Mouse (Mus musculus) forebrain, embryonic 16.5 days (tissue): ENCODE measurements at regions not wholly inside any gene's neighbourhood (a gene's known extent, or its start where the extent isn't known, plus 50 kb on each side); places are given as distances from the start of the nearest gene placed in this dataset.

Experiments used
- ATAC-seq: fragments of 200-750 bp; cut with Nextera tagmentation; 2 replicates; pipeline ENCODE4 v1.8.0; 2017; ENCODE audit warnings: mild to moderate bottlenecking, moderate library complexity
- H3K27ac ChIP-seq: fragments of 300-500 bp; sonication (generic); 2 replicates; pipeline ENCODE4 v1.5.1; 2014; ENCODE audit warnings: low read length, control low read depth
- H3K27me3 ChIP-seq: fragments of 300-500 bp; sonication (generic); replicated peaks from 2 replicates; pipeline ENCODE4 v1.6.1; 2014; ENCODE audit warnings: low read length; ENCODE audit not compliant: control insufficient read depth, insufficient read depth
- H3K36me3 ChIP-seq: fragments of 300-500 bp; sonication (generic); 2 replicates; pipeline ENCODE4 v1.6.1; 2014; ENCODE audit not compliant: control insufficient read depth, insufficient read depth
- H3K4me1 ChIP-seq: fragments of 300-500 bp; sonication (generic); replicated peaks from 2 replicates; pipeline ENCODE4 v1.6.1; 2014; ENCODE audit warnings: low read length; ENCODE audit not compliant: control insufficient read depth, insufficient read depth
- H3K4me2 ChIP-seq: fragments of 300-500 bp; sonication (generic); 2 replicates; pipeline ENCODE4 v1.6.1; 2014; ENCODE audit warnings: mild to moderate bottlenecking, low read length, control low read depth
- H3K4me3 ChIP-seq: fragments of 300-500 bp; sonication (generic); replicated peaks from 2 replicates; pipeline ENCODE4 v1.5.1; 2014; ENCODE audit warnings: mild to moderate bottlenecking, low read length, control low read depth
- H3K9ac ChIP-seq: fragments of 300-500 bp; sonication (generic); replicated peaks from 2 replicates; pipeline ENCODE4 v1.6.1; 2014; ENCODE audit warnings: low read depth, low read length, control low read depth
- H3K9me3 ChIP-seq: fragments of 300-500 bp; sonication (generic); 2 replicates; pipeline ENCODE4 v1.6.1; 2016; ENCODE audit warnings: low read length; ENCODE audit not compliant: control insufficient read depth
- WGBS: fragments of 180-500 bp; shearing (Covaris S2); extraction: QIAGEN DNeasy Blood & Tissue Kit; methylation state at CpG from one replicate; pipeline ENCODE4 v1.1.7; 2014; 5-methylcytosine and 5-hydroxymethylcytosine counted together

DNA sequence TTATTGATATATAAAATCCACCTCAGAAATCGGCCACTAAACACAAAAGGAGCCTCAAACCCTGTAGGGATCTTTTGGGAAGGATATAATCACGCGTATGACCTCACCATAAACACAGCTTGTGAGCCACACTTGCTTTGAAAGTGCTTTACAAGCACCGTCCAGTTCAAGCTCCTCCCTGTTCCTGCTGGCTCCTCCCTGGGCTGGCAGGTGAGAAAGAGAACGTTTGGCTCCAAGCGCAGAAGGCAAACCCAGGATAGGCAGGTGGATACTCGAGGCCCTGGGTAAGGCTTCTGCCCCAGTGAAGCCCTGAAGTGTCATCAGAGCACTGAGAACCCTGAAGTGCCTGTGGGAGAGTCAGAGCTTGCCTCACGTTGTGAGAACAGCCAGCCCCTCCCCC lies 187.9 kb upstream of the Runx1 start:
- WGBS, result 45% methylated on average over 8 of the region's 8 CpGs
- H3K4me1 ChIP-seq, result no peaks in the 10 kb centered on the region
- H3K9ac ChIP-seq, result no peak overlapping the region
- H3K4me3 ChIP-seq, result no peak overlapping the region
- no peak overlapping the region for H3K27ac ChIP-seq
- no peak overlapping the region for H3K4me2 ChIP-seq
- no peaks in the 10 kb centered on the region for H3K9me3 ChIP-seq
- H3K36me3 ChIP-seq, result no peaks in the 10 kb centered on the region
- no peaks in the 10 kb centered on the region for H3K27me3 ChIP-seq
- no peak for ATAC-seq

DNA sequence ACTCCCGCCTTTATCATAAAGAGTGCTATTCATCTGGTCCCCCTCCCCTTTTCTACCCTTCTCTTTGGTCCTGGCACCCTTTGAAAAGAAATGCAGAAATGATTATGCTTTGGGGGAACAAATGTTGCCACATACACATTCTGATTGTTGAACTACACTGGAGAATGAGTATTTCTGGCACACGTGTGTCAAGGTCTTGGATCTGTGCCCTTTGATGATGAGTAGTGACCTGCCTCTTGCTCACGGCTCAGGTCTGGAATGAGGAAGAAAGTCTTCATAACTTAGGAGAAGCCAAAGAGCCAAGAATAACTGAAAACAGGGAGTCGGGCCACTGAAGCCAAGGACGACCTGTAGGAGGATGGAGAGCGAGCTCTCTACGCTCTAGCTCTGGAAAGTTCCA lies 187.3 kb upstream of the Runx1 start:
- Histone ChIP-seq H3K27me3 (no peaks in the 10 kb centered on the region), H3K4me2 (no peak overlapping the region), H3K4me1 (no peaks in the 10 kb centered on the region), H3K36me3 (no peaks in the 10 kb centered on the region), H3K9ac (no peak overlapping the region), H3K4me3 (no peak overlapping the region), H3K9me3 (no peaks in the 10 kb centered on the region), H3K27ac (no peak overlapping the region)
- 74% methylated on average over 7 of the region's 7 CpGs for WGBS
- no peak for ATAC-seq

DNA sequence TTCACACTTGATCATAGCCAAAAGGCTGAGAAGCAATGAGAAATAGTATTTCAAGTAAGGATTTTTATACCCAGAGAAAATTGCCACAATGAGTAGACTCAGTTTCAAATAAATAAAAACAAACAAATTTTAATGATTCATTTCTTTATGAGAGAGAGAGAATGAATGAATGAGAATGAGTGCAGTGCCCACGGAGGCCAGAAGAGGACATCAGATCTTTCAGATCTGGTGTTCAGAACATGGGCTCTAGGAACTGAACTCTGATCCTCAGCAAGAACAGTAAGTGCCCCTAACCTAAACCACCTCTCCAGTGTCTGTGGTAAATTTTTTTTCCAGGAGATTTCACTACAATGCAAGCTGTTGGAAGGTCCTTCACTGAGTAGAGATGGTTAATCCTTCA lies 185.5 kb upstream of the Runx1 start:
- H3K27ac ChIP-seq, result no peak overlapping the region
- H3K4me2 ChIP-seq, result no peak overlapping the region
- peaks cover 4% of the 10 kb centered on the region for H3K4me1 ChIP-seq
- 92% methylated on average over 1 of the region's 1 CpGs for WGBS
- H3K9ac ChIP-seq, result no peak overlapping the region
- H3K36me3 ChIP-seq, result no peaks in the 10 kb centered on the region
- no peak overlapping the region for H3K4me3 ChIP-seq
- no peak for ATAC-seq
- H3K9me3 ChIP-seq, result no peaks in the 10 kb centered on the region
- 0 out of 2 replicates have a peak, but pooled peaks cover 3% of the 10 kb centered on the region for H3K27me3 ChIP-seq

DNA sequence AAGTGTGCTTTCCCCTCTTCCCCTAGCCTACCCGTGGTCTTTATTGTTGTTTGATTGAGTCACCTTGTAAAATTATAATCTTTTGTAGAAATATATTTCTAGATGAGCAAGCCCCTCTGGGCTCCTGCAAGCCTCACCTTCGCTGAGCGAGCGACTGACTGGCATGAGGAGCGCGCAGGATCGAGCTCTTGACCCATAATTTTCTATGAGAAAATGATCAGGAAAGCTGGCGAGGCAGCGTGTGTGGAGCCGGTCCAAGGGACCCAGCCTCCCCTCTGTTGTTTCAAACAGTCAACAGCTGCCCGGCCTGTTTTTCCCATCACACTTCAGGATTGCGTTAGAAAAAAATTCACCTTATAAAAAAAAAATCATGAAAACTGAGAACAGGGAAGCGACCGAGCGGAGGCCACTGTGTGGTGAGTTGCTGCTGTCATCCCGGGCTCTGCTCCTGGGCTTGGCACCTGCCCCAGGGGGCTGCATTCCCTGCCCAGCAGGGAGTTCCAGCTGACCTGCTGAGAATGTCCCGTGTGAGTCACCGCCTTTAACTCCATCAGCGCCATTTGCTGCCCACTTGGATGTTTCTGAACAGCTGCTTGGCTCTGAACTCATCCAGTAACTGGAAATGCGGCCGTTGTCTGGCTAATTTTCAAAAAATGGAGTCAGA lies 180.5 kb upstream of the Runx1 start:
- no peak for ATAC-seq
- no peak overlapping the region for H3K9ac ChIP-seq
- H3K27ac ChIP-seq, result no peak overlapping the region
- 0 out of 2 replicates have a peak, but pooled peaks cover 3% of the 10 kb centered on the region for H3K27me3 ChIP-seq
- H3K4me1 ChIP-seq, result peaks cover 7% of the 10 kb centered on the region
- no peaks in the 10 kb centered on the region for H3K36me3 ChIP-seq
- H3K4me3 ChIP-seq, result 0 out of 2 replicates have a peak overlapping the region, but pooled peaks have one; percentile 11
- 7% methylated on average over 21 of the region's 21 CpGs for WGBS
- no peaks in the 10 kb centered on the region for H3K9me3 ChIP-seq
- H3K4me2 ChIP-seq, result peak overlapping the region; percentile 30

DNA sequence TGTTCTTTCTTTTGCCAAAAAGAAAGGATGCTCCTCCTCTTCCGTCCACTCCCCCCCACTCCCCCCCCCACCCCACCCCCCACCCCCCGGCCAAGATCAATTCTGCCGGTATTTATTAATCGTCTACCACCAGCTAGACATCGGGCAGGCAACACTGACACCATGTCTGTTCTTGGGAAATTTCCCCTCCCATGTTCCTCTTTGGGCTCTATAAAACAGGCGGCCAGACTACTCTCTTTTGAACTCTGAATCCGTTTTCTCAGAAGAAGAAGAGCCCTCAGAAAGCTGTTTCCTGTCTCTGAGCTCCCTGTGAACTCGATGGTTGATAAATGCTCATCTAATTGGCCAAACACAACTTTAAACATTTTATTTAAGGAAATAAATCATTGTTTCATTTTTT lies 179.5 kb upstream of the Runx1 start:
- no peaks in the 10 kb centered on the region for H3K36me3 ChIP-seq
- no peak overlapping the region for H3K27ac ChIP-seq
- no peak overlapping the region for H3K4me3 ChIP-seq
- H3K9me3 ChIP-seq, result no peaks in the 10 kb centered on the region
- H3K4me2 ChIP-seq, result no peak overlapping the region
- H3K9ac ChIP-seq, result no peak overlapping the region
- 13% methylated on average over 8 of the region's 8 CpGs for WGBS
- 0 out of 2 replicates have a peak, but pooled peaks cover 3% of the 10 kb centered on the region for H3K27me3 ChIP-seq
- ATAC-seq, result no peak
- peaks cover 7% of the 10 kb centered on the region for H3K4me1 ChIP-seq

DNA sequence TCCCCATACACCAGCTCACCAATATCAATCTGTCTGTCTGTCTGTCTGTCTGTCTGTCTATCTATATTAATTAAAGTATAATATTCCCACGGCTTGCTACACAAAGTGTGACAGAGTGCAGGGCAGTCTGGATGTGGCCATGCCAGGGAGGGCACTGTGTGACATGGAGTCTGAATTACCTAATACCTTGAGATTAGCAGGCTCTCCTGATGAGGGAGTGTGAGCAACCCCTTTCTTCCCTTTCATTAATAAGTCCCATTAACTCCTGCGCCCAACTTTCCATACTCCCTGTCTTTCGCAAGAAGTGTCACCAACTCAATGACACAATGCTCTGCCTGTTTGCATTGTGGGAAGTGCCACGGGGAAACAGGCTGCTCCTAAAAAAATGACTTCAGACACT lies 177.9 kb upstream of the Runx1 start:
- Histone ChIP-seq H3K9ac (no peak overlapping the region), H3K36me3 (no peaks in the 10 kb centered on the region), H3K27me3 (0 out of 2 replicates have a peak, but pooled peaks cover 3% of the 10 kb centered on the region), H3K4me2 (no peak overlapping the region), H3K9me3 (no peaks in the 10 kb centered on the region), H3K4me3 (no peak overlapping the region), H3K27ac (no peak overlapping the region), H3K4me1 (peaks cover 7% of the 10 kb centered on the region)
- ATAC-seq, result no peak
- WGBS, result 55% methylated on average over 4 of the region's 4 CpGs

DNA sequence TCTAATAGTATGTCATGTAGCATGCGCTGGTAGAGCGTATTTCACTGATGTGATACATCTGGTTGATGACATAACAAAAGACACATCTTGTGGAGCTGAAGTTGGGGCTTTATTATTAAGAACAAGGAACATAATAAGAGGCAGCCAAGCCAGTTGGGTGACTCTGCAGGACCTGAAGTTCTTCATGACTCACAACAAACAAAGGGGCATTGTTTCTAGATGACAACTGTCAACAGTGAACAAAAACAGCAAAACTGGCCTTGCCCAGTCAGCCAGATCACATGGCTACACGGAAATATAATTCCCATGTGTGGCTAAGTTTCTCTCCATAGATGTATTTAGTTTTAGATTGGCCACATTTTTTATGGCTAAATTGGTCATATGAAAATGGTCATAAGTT lies 172.7 kb upstream of the Runx1 start:
- Histone ChIP-seq H3K4me2 (no peak overlapping the region), H3K36me3 (no peaks in the 10 kb centered on the region), H3K27ac (no peak overlapping the region), H3K4me1 (no peaks in the 10 kb centered on the region), H3K9me3 (no peaks in the 10 kb centered on the region), H3K9ac (no peak overlapping the region), H3K27me3 (no peaks in the 10 kb centered on the region), H3K4me3 (no peak overlapping the region)
- WGBS, result 92% methylated on average over 3 of the region's 3 CpGs
- no peak for ATAC-seq

DNA sequence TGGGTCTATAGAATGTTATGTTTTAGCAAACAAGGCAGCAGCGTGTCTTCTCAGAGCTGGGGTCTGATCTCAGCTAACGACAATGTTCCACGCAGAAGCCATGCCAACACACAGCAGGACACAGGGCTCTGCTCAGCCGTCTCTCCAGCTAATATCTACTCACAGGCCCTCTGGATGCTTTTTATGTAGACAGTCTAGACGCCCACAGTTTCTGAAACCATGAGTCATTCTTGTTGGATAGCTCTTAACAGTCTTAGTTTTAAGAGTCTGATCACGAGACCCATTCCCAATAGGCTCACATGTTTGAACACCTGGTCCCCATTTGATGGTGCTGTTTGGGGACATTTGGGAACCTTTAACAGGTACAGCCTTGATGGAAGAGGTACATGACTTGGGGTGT lies 171.7 kb upstream of the Runx1 start:
- WGBS, result 70% methylated on average over 6 of the region's 6 CpGs
- Histone ChIP-seq H3K4me3 (no peak overlapping the region), H3K27ac (no peak overlapping the region), H3K27me3 (no peaks in the 10 kb centered on the region), H3K4me1 (no peaks in the 10 kb centered on the region), H3K4me2 (no peak overlapping the region), H3K9ac (no peak overlapping the region), H3K36me3 (no peaks in the 10 kb centered on the region), H3K9me3 (no peaks in the 10 kb centered on the region)
- no peak for ATAC-seq

DNA sequence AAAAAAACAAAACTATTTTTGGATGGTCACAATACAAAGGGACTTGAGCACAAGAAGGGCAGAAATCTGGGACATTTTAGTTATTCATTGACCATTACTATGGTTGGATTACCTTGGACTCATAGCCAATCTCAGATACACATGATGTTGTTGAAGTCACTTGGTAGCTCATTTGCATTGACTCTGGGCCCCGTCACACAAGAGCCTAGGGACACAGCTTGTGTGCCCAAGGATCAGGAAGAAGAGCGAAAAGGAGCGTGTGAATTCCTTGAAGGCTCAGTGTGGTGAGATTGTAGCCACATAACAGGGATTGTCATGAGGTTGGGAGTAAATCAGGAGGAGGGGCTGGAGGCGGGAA lies 170.0 kb upstream of the Runx1 start:
- ATAC-seq, result no peak
- H3K9me3 ChIP-seq, result 0 out of 2 replicates have a peak, but pooled peaks cover 3% of the 10 kb centered on the region
- 93% methylated on average over 4 of the region's 4 CpGs for WGBS
- H3K4me3 ChIP-seq, result no peak overlapping the region
- no peaks in the 10 kb centered on the region for H3K36me3 ChIP-seq
- no peaks in the 10 kb centered on the region for H3K27me3 ChIP-seq
- no peaks in the 10 kb centered on the region for H3K4me1 ChIP-seq
- H3K27ac ChIP-seq, result no peak overlapping the region
- H3K4me2 ChIP-seq, result no peak overlapping the region
- no peak overlapping the region for H3K9ac ChIP-seq
